Mouse (Mus musculus) heart, adult 18-20 months (tissue): ENCODE results near the gene Rundc3a. TPM values are rescaled to one million over a fixed set of nuclear protein-coding genes. Genes with fewer than 3 reads are reported as not detected.

Source experiments
- DNase-seq, 2 experiments: peaks; one replicate each; pipeline ENCODE4 v3.0.0; 2021 to 2022; ENCODE audit warnings: mixed read lengths in 1 of 2
- total RNA-seq, 2 experiments: library from RNA; stranded (reverse); gene quantifications; 2 replicates each; pipeline ENCODE4 v1.2.3; 2021

Rundc3a gene
- total RNA-seq, 2 experiments from 2014 or later: 0.64 TPM; not detected in 1

DNA sequence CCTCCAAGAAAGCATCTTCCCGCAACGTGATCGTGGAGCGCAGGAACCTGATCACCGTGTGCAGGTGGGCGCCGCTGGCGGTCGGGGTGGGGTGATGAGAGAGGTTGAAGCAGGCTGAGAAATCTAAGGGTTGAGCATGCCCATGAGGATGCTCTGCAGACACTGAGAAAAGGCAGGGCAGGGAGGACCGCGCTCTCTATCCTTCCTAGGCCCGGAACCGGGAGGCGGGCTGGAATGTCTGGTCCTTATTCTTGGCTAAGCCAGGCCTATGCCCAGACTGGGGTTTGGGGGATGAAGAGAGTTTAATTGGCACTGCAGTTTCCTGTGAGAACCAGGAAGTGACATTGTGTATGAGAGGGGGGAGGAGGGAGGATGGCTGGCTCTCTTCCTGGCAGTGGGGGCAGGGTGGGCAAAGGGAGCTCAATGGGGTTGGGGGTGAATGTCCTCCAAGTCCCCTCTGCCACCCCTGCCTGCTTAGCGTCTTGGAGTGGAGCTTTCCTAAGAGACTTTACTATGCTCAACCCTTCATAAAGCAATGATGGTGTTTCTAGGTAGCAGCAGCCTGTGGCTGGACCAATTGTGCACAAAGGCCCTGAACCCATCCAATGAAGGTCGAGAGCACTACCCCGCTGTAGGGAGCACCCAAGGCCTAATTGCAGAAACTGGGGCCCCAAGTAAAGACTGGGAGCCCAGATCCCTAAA, 667 bp downstream of the Rundc3a start:
- DNase-seq: no peak

GRCm38 (mm10) chr11:102394421-102395124, 1.4 kb downstream of the Rundc3a start:
- DNase-seq: no peak

GRCm38 (mm10) chr11:102395250-102395649, 2.0 kb downstream of the Rundc3a start:
- DNase-seq: no peak

- DNase-seq: no peak
Observed at GRCm38 (mm10) chr11:102396263-102396662, 3.1 kb downstream of the Rundc3a start.

- no peak for DNase-seq
Observed at GRCm38 (mm10) chr11:102396671-102397141, 3.5 kb downstream of the Rundc3a start.

DNA sequence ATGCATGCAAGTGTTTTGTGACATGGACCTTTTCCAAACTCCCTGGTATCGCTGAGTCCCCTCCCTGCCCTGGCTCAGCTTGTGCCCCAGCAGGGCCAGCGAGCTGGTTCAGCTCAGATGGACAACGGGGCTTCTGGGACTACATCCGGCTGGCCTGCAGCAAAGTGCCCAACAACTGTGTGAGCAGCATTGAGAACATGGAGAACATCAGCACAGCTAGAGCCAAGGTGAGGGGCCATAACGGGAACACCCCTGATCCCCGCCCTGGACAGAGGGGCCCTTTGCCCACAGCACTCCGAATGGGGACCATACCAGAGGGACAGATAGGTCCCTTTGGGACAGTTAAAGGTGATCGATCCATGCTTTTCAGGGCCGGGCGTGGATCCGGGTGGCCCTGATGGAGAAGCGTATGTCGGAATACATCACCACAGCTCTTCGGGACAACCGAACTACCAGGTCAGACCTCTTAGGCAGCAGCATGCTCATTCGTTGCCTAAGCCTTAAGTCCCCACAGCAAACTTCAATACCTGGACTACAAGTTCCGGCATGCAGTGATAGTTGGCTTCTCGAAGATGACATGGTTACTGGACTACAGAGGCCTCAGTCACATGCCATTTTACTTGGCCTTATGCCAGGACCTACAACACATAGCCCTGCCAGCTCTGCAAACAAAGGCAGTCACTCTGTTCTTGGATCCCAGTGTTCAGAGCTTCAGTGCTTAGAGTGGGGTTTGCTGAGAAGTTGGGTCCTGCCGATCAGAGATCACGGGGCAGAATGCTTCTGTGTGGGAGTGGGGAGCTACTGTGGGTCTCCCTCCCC, 5.0 kb downstream of the Rundc3a start:
- DNase-seq: peak; percentile 55

GRCm38 (mm10) chr11:102399107-102399506, 5.9 kb downstream of the Rundc3a start:
- no peak for DNase-seq

DNA sequence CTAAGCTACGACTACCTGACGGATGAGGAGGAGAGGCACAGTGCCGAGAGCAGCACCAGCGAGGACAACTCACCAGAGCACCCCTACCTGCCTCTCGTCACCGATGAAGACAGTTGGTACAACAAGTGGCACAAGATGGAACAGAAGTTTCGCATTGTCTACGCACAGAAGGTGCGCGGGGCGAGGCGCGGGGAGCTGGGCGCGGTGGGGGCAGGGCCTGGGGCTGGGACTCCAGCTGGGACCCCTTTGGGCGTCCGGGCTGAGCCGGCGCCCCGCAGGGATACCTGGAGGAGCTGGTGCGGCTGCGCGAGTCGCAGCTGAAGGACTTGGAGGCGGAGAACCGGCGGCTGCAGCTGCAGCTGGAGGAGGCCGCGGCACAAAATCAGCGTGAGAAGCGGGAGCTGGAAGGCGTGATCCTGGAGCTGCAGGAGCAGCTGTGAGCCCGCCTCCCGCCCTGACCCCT, 6.4 kb downstream of the Rundc3a start:
- no peak for DNase-seq

DNA sequence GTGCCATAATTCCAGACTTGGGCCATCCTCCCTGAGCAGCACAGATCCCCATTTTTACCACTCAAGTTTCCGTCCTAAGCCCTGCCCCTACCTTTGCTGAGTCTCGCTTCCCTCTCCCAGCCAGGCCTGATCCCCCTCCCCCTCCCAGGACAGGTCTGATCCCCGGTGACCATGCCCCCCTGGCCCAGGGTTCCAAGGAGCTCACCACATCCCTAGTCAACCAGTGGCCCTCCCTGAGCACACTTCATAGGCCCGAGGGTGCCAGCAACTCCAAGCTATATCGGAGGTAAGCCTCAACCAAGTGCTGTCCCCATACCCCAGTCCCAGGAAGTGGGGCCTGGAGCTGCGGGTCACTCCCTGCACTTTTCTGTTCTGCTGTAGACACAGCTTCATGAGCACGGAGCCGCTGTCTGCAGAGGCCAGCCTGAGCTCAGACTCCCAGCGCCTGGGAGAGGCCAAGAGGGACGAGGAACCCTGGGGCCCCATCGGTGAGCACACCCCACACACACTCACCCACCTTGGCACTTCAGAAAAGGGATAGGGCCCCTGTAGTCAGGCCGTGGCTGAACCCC, 7.4 kb downstream of the Rundc3a start:
- DNase-seq: no peak

DNA sequence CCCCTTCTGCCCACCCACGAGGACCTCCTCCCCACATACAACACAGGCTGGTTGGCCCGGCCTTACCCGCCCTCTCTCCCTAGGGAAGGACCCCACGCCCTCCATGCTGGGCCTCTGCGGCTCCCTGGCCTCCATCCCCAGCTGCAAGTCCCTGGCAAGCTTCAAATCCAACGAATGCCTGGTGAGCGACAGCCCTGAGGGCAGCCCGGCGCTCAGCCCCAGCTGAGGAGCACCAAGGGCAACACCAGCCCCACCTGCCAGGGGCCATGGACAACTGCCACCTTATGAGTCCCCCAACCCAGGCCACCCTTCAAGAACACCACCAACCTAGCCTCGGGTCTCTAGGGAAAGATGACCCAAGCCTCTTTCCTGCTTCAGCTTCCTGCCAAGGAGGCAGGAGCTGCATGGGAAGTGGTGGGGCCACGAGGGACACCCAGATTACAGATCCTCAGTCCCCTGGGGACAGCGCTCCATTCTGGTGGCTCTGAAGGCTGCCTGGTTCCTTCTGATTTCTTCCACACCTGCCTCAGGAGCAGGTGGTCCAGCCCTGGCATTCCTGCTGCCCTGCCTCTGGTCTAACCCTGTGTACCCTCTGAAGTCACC, 8.8 kb downstream of the Rundc3a start:
- no peak for DNase-seq

DNA sequence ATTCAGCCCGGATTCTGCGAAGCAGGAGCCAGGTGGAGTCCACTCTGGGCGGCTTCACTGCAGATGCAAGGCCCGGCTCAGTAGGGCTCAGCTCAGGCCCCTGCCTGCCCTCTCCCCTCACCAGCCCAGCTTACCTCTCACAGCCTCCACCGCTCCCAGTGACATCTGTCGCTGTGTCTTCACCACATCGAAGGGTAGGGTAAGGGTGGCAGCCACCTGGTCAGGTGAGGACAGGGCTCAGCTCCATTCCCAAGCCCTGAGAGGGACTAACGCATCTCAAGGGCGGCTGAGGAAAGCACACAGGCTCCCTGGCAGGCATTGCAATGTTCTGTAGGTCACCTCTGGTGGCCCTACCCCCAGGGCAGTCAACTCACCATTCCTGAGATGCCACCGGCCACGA, 10.5 kb downstream of the Rundc3a start:
- DNase-seq: no peak

- DNase-seq: no peak
Observed at GRCm38 (mm10) chr11:102404161-102405010, 11.2 kb downstream of the Rundc3a start.

DNA sequence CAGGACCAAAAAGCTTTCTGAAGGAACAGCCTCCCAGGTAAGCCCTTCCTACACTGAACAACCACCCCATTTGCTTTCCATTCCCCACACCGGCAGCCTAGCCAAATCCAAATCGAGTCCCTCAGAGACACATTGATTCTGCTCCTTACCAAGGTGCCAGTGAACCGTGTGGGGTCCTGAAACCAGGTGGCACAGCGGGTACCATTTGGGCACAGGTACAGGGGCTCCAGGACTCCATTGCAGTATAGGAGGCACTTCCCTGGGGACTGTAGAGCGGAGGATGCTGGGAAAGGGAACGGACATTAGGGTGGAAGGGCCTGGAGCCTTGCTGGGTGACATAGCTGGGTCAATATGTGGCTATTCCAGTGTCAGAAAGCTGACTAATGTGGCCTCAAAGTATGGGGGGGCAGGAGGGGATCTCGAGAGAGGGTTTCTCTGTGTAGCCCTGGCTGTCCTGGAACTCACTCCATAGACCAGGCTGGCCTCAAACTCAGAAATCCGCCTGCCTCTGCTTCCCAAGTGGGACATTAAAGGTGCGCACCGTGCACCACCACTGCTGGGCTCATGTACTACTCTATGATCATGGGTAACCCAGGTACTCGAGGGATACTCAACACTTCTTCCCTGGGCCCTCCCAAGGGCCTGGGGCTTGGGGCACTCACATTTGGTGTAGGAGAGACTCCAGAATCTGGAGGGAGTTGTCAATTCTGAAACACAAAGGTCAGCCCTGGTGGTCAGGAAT, 12.5 kb downstream of the Rundc3a start:
- DNase-seq: no peak

- no peak for DNase-seq
Observed at GRCm38 (mm10) chr11:102406401-102406800, 13.2 kb downstream of the Rundc3a start.

DNA sequence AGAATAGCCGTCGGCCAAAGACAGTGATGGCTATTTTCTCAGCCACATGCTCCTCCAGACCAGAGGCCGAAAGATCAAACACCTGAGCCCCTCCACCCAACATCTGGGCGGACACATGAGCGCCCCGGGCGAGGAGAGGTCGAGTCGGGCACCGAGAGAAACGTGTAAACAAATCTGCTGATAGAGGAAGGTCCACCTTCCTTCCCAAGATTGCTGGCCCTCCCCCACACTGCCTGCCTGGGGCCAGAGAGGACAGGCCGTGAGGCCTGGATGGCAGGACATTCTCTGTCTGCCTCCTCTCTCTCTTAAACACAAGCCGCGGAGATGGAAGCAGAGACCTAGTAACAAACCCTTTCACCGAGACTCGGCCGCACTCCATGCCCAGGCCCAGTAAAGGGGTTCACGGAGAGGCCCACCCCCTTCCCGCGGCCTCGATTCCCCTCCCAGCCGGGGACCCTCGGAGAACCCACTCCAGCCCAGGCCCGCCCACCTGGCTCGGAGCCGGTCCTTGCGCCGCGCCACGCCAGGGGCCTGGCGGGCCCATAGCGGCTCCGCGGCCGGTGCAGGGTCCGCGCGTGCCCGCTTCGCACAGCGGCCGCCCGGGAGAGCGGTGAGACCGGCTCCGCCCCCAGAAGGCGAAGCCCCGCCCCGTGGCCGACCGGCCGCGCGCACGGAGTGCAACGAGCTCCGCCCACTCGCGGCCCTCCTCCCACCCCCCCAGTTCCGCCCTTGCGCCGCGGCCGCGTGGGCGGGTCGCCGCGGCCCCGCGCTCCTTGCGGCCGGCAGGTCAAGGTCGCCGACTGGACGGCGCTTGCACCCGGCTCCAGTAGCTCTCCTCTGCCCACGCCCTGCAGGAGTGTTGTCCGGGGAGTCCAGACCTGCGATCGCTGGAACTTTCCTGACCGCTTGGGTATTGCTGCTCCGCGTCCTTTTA, 14.0 kb downstream of the Rundc3a start:
- DNase-seq: peak; percentile 92 to 95

GRCm38 (mm10) chr11:102407834-102408215, 14.6 kb downstream of the Rundc3a start, which contains the start of gene Slc25a39:
Slc25a39 (minus strand) TSS chr11:102407946.
- DNase-seq: no peak

DNA sequence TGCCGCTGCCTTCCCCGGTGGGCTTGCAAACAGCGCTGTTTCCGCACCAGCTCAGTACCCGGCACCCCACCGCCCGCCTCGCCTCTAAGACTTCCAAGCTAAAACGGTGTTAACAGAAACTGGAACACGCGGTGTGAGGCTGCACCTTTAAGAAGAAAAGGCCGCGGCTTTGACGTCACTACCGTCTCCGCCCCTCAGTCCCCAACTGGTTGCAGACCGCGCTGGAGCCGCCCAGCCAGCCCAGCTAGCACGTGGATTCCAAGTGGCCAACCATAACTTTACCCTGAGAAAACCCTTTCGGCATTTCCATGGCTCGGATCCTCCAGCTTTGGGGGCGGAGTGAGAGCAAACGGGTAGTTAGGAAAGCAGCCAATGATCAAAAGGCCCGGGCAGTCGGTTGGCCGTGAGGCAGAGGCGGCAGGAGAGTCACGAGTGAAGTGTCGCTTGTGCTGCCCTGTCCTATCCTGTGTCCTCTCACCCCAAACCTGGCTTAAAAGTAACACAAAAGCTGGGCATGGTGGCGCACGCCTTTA, 15.2 kb downstream of the Rundc3a start:
- peak; percentile 99 for DNase-seq
